Mouse (Mus musculus) left cerebral cortex, adult 9 months (tissue): ENCODE measurements around the gene C2cd4a.

Source experiments
- DNase-seq, 2 experiments: peaks; one replicate each; pipeline ENCODE4 v3.0.0; 2022; ENCODE audit warnings: low spot score in 2 of 2

The C2cd4a gene

DNA sequence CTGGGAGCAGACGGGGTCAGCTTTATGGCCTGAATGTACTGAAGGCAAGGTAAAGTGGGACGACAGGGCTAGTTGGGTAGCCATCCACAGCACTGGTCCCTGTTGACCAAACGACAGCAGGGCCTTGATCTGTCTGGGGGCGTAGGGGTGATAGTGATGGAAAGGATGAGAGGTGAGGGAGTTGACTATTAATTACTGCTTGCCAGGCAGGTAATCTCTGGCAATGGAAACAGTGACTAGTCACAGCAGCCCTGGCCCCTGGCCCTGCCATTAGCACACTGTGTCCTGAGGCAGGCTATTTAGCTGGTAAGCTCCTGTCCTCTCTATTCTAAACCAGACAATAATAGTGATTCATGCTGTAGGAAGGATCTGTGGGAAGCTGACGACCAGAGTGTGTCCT is 39.7 kb downstream of the C2cd4a start:
- DNase-seq = no peak

DNA sequence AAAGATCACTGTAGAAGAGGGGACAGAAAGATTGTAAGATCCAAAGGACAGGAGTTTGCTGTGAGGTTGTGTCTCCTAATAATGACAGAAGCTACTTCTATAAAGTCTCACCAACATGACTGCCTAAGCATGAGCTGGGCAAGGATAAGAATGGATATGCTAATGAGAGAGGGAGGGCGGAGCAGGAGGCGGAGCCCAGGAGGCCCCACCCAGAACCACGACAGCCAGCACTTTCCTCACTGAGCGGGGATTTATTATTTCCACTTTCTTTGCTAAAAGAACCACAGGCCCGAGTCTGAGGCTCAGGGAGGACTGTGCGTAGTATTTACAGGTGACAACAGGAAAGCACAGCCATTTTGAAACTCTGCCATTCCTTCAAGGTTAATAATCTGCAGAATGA is 44.5 kb downstream of the C2cd4a start:
- DNase-seq = no peak

DNA sequence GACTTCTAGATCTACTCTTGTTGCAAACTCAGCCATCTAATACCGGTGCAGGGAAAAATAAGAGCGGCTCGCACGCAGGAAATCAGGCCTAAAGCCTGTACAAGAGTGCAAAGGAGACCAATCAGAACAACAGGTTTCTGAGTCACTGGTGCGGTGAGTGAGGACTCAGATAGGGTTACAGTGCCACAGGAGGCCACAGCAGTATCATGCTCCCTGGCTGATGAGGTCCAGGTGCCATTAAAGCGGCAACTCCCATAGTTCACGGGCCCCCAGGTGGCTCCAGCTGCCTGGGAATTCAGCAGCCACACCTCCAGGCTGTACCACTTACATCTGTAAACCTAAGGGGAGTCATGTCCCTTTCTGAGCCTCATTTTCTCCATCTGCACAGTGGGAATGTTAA is 45.8 kb downstream of the C2cd4a start:
- no peak for DNase-seq

DNA sequence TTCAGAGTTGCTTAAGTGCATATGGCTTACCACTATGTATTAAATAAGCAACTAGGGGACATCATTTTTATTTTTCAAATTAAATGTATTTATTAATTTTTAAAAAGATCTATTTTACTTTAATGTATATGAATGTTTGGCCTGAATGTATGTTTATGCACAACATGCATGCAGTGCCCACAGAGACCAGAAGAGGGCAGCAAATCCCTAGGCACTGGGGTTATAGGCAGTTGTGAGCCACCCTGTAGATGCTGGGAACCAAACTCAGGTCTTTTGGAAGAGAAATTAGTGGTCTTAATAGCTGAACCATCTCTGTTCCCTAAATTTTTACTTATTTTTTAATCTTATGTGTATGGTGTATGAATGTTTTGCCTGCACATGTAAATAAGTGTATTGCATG is 48.2 kb downstream of the C2cd4a start:
- no peak for DNase-seq

DNA sequence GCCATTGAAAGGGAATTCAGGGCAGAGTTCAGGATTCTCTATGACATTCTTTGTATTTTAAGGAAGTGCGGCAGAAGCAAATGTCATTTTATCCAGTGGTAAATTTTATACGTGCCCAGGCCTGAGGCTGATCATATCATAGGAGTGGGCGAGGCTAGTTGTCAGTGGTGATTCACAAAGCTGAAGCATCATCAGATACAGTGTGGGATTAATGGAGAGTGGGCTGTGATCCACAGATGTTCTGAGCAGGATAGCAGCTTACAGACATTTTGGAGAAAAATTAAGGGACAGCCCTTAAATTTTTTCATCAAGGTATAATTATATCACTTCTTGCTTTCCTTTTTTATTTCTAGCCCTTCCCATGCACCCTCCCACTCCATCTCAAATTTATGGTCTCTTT is 48.7 kb downstream of the C2cd4a start:
- no peak for DNase-seq

DNA sequence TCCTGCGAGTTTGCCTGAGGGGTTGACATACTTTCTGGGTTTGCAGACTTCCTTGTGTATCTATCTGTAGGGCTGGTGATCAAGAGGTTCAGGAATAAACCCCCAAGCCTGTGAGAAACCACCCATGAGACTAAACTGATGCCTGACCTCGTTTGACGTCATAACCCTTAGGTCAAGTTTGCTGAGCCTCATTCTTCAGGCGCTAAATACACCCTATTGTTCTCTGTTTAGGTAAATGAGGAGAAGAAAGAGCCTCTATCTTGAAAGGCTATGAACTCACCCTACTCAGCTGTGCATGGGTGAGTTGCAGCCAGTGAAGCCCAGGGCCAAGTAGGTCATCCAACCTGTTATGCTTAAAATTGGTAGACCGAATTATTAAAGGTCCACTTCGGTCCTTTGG is 49.3 kb downstream of the C2cd4a start:
- no peak for DNase-seq
